Mouse (Mus musculus) neural tube, embryonic 10.5 days (tissue): Measurements from ENCODE around the gene Rnf26.

Experiments used
- DNase-seq: peaks from one replicate; pipeline ENCODE4 v3.0.0-alpha.2; 2017; ENCODE audit warnings: low spot score; ENCODE audit errors: extremely low spot score

Gene Rnf26

DNA sequence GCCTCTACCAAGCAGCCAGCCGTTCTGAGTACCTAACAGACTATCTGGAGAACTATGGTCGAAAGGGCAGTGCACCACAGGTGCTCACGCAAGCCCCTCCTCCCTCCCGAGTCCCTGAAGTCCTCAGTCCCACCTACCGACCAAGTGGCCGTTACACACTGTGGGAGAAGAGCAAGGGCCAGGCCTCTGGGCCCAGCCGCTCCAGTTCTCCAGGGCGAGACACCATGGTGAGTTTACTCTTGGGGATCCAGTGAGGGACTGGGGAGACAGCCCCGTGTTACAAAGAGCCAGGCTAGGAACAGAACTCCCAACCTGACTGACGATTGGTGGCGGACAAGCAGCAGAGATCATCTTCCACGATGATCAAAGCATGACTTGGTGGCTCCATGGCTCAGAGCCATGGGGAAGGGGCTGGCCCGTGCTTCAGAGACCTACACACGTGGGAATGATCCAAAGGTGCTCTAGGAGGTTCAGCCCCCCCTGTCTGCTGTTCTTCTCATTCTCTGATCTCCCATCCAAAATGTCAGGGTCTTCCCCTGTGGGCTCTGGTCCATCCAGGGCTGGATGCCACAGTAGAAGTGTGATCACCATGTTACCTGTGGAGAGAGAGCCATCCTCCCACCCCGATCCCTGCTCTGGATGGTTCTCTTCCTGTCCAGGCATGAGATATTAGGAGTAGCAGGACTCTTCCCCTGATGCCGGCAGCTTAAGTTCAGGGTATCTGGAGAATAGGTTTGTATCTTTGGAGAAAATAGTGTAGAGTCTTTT is 37.1 kb downstream of the Rnf26 start:
- no peak for DNase-seq

DNA sequence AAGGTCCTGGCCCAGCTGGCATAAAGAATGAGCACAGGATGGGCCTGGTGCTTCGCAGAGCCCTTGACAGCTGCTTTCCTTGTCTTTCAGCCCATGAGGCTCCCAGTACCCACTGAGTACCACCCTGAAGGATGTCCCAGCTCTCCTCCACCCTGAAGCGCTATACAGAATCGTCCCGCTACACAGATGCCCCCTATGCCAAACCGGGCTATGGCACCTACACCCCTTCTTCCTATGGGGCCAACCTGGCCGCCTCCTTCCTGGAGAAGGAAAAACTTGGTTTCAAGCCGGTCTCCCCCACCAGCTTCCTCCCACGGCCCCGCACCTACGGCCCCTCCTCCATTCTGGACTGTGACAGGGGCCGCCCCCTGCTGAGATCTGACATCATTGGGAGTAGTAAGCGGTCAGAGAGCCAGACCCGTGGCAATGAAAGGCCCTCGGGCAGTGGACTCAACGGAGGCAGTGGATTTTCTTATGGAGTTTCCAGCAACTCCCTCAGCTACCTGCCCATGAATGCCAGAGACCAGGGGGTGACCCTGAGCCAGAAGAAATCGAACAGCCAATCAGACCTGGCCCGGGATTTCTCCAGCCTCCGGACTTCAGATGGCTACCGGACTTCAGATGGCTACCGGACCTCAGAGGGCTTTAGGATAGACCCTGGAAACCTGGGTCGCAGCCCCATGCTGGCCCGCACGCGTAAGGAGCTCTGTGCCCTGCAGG is 37.9 kb downstream of the Rnf26 start:
- no peak for DNase-seq

DNA sequence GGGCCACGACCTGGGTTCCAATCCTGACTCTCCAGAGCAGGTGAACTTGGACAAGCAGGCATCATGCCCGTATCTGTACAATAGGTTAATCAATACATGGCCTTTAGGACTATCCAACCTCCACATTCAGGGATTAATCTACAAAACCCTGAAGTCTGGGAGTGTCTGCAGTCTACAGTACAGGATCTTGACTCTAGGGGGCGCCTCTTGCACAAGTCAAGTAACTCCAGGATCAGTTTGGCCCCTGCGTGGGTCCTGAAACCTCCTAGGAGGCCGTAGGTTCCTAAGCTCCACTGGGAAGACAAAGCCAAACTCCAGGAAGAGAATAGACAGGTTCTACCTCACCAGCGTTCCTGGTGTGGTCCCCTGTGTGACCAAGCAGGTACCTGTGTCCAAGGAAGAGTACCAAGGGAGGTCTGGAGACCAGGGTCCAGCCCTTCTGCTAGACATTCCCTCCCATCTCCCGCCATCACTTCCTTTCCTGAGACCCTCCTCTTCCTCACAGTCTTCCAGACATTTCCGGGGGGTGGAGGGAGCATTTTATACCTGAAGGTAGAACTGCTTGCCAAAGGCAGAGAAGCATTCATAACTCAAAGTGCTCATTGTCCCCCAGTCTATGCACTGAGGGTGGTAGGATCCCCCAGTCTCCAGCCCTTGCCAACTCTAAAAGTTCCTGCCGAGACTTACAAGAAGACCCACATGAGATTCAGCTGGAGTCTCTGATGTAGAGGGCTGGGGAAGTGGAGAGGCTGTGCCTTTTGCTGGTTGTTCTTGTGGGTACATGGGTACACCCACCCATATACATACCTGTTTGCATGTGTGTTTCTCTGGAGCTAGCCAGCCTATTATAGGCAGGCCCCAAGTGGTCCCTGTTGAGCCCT is 38.7 kb downstream of the Rnf26 start:
- DNase-seq, result no peak

GRCm38 (mm10) chr9:44073115-44073514 is 40.2 kb downstream of the Rnf26 start:
- DNase-seq, result no peak

GRCm38 (mm10) chr9:44072599-44072915 is 40.8 kb downstream of the Rnf26 start:
- DNase-seq, result peak; percentile 50

- DNase-seq, result peak; percentile 62
Observed at GRCm38 (mm10) chr9:44071914-44072598, 41.3 kb downstream of the Rnf26 start.

- DNase-seq, result peak; percentile 34
Observed at GRCm38 (mm10) chr9:44070844-44071231, 42.5 kb downstream of the Rnf26 start.

DNA sequence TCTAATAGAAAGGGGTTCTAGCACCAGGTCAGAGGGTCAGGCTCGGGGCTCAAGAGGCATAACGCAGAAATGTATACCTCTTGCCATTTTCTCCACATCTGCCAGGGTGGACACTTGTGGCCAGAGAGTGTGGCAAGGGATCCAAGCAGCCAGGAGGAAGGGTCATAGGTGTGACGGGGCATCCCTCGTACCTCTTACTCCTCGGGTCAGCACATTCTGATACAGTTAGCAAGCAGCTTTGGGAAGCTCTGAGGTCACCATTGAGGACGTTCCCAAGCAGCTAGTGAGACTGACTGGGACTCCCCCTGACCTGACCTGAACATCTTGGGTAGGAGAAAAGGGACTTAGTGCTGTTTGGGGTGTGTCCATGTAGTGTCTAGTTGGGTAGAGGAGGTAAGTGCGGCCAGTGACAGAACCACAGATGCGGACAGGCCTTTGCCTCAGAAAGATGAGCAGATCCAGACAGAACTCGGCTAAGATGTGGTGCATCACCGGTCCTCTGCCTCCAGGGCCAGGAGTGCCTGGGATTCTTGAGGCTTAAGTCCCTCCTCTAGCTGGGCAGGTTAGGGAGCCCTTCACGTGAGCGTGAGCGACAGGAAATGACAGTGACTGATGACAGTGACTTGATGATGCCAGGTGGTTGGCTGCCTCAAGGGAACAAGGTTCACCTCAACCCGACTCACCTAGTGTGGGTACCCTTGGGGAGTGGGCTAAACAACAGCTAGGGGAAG is 43.0 kb downstream of the Rnf26 start:
- DNase-seq, result no peak

DNA sequence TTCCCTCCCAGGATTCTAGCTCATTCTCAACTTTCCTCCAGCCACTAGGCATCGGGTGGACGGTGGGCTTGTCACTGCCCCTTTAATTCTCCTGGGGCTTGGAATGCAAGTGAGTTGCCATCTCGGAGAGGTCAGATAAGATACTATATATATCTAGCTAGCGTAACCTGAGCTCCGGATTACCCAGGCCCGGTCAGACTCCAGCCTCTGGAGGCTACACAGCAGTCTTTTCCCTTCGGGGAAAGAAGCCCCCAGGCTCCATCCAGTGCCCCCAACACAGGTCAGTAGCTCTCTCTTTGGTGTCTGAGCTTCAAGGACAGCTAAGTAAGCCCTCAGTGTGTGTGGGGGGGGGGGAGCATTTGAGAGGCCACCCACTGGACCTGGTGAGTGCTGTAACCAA is 44.1 kb downstream of the Rnf26 start:
- DNase-seq, result no peak

DNA sequence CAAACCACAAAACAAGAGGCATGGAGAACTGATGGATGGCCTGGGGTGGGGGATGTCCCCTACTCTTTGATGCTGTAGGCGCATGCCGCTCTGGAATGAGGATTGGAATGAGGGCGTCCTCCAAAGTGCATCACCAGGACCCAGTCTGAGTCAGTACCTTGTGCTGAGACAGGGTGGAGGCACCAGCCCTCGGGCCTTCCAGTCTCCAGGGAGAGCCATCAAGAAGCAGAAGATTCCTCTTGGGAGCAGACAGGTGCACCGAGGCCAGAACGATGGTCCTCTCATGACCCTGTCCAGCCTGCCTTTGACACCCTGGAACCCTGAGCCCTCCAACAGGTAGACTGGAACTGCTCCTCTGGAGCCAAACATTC is 45.4 kb downstream of the Rnf26 start:
- no peak for DNase-seq

- DNase-seq, result no peak
Observed at GRCm38 (mm10) chr9:44067241-44067959, 45.9 kb downstream of the Rnf26 start.

DNA sequence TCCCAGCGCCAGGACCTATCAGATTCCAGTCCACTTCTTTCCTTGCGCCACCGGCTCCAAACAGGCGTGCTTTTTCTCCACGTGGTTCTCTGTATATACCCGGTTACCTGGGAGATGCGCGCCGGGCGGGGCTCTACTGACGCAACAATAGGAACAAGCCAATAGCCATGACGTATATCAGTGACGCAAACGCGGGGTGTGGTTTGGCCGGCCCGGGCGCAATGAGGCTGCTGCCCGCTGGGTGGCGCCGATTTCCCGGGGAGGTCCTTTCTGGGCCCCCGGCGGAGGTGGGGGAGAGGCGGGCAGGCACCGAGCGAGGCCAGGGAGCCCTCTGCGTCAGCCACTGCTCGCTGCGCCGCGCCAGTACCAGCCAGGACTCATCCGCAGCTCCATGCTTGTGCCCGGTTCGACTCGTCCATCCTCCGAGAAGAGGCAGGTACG is 46.5 kb downstream of the Rnf26 start, which contains the start of gene Usp2:
TSS of gene Usp2 (plus strand) at position 237 of the 441 bp plus-strand sequence.
- peak; percentile 100 for DNase-seq

DNA sequence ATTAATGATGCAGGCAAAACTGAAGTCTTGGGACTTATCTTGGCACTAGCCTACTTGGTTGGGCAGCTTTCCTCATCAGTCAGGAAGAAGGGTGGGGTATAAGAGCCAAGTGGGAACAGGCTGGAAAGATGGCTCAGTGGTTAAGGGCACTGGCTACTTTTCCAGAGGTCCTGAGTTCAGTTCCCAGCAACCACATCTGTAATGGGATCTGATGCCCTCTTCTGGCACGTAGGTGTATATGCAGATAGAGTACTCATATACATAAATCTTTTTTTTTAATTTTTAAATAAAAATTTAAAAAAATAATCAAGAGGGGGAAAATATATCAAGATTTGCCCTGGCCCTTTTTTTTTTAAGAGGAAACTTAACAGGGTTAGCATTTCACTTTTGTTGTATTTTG is 48.1 kb downstream of the Rnf26 start:
- no peak for DNase-seq

DNA sequence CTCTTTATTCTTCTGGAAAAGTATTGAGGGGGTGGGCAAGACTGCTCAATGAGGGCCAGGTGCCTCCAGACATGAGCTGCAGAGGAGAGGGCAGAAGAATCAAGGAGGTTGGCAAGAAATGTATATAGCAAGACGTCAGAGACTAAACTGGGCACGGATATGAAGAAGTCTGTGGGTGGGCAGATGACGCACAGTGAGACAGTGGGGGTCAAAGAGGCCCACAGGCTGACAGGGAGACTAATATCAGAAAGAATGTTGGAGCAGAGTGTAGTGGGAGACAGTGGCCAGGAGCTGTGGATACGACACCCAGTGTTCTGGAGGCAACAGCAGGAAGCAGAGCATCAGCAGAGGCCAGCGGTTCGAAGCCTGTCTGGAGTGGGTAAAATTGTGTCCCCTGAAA is 54.7 kb downstream of the Rnf26 start:
- no peak for DNase-seq

DNA sequence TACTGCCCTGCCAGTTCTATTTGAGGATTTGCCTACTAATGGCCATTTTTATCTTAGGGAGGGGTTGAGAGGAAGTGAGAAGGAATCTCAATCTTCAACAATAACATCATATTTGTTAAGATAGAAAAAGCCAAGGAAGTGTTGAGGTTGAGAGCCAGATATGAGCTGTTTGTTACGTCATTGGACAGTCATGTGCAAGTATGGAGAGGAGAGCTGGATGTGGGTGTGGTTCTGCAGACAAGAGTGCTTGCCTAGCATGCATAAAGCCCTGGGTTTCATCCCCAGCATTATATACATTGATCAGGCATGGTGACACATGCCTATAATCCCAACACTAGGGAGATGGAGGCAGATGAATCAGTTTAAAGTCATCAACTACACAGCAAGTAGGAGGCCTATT is 59.4 kb downstream of the Rnf26 start:
- no peak for DNase-seq

- DNase-seq, result no peak
Observed at GRCm38 (mm10) chr9:44052855-44053254, 60.5 kb downstream of the Rnf26 start.

DNA sequence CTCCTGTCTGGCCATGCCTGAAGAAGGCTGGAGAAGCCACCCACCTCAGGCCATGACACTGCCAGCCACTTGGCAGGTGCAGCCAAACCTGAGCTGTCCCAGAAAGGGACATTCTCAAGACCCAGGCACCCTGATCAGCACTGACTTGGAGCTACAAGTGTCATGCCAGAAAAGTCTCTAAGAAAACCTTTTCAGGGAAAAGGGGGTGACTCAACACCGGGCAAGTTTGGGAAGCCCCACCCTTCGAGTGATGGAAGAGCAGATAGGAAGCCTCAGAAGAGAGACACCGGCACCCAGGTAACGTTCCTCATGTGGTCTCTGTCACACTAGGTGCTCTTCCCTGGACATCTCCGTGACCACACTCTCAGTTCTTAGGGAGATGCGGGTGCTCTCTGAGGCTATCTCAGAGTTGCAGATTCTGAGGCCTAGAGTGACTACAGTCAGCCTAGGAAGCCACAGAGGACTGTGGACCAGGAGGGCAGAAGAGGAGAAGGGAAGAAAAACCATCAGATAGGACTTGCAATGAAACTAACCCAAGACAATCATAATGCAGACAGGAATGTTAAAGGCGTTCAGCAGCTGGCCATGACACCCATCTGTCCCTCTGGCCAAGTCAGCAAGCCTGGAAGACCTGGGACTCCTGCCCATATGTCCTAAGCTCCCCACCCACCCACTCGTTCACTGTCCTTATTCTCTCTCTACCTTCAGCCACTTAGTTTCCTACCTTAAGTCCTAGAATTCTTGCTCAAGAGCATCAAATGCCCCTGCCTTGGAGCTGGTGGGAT is 63.7 kb downstream of the Rnf26 start:
- DNase-seq, result no peak

DNA sequence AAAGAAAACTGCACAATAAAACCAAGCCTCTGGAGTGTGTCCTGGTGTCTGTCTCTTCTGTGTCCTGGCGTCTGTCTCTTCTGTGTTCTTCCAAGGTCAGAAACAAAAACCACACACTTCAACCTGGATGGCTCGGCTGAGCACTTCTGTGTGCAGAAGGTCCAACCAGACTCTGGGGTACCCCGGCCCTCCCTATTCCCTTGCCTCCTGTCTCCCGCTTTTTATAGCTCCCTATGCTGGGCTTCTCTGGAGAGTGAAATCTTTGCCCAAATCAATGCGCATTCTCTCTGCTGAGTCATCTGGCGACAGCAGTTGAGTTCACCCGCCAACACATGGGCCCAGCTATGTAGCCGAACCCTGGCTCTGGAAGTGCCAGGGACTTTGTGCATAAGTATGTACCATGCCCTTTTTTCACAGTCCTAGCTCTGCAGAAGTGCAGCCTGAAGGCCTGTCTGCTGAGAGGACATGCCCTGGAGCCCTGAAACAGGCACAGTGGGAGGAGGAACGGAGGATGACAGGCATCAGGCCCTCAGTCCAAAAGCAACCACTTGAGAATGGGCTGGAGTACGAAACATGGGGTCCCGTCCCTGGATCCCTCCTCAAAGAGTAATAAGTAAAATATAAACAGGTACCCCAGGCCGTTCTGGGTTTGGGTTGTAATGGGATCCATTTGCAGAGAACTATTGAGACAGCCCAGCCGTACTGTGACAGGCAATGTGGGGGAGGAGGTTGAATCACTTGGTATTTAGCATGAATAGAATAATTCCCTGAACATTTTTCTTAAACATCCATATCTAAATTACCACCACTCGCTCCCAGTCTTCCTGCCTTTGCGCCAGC is 64.6 kb downstream of the Rnf26 start:
- DNase-seq, result no peak
